Mouse (Mus musculus): ENCODE results near the gene Tfec.

Tfec gene

DNA sequence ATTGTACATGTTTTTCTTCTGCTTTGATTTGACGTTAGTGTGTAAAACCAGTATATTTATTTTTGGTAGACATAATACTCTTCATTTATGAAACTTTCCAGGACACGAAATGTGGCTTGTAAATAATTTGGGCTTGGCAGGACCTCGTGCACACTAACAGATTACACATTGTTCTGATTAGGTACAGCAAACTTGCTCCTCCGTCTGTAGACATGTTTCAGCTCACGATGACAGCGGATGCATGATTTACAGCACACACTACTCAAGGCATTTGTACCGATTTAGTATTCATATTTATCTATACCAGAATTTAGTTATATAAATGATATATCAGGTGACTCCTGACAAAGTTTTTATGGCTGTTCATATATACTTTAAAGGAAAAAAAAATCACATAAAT, 104.2 kb downstream of the Tfec start:
- no peak for DNase-seq (ENCODE audit: low read depth)

DNA sequence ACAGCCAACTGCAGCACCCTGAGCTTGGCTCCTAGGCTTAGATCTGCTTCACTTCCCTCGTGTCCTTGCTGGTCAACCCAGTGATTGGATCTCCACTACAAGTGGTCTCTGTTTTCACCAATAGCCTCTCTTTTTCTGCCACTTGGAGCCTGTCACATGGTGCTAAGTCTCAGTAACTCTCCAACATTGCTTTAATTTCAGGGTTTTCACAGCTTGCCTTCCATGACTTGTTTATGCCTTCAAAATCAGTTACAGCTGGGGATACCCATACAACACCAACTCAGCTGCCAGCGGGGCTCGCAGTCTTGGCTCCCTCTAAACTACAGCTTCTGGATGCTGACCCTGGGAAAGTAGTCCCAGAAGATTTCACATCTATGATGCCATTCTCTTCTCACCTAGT, 113.1 kb downstream of the Tfec start:
- no peak for DNase-seq (ENCODE audit: low read depth)
